Mouse (Mus musculus) gastrocnemius, adult 18-20 months (tissue): ENCODE data around the gene Ddx11. TPM values are rescaled to one million over a fixed set of nuclear protein-coding genes. Genes with fewer than 3 reads are reported as not detected.
"Not testable (repeated sequence)": the region's sequence is repeated elsewhere in the genome, so short reads cannot be mapped to it uniquely, and the experiment has no call there.

Experiments used
- DNase-seq: peaks from one replicate; pipeline ENCODE4 v3.0.0; 2021; ENCODE audit warnings: low spot score
- total RNA-seq, 2 experiments: library from RNA; stranded (reverse); gene quantifications; 2 replicates each; pipeline ENCODE4 v1.2.3; 2021

Ddx11 gene
- total RNA-seq, 2 experiments from 2014 or later: 0.75 to 1.2 TPM

DNA sequence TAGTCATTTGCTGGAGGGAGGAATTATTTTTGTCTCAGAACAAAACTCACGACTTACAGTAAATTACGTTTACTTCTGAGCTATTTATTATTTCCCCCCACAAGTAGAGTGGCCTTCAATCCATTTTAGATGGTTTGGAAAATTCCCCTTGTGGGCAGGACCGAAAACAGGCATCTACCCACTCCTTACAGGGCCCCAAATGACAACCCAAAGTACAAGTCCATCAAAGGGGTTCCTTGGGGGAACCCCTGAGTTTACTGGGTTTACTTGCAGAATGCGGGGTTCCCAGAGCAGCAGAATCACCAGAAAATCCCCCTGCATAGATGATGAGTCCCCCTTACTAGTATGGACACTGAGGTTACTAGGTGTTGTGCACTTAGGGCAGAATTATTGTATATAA, 11.2 kb upstream of the Ddx11 start:
- no peak for DNase-seq

DNA sequence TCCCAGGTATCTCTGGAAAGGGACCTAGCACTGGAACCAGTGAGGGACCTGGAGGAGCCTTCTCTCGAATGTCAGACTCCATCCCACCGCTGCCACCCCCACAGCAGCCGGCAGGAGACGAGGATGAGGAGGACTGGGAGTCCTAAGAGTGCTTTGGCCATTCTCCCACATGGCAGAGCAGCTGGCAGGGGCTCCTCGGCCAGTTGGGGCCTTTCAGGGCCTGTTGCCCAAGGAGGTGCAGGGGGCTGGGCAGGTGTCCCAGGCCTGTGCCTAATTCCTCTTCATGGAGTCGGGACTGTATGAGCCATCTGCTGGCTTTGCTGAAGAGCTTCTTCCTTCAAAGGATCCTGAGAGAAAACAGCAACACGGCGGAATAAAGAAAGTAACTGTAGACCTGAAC, 4.3 kb upstream of the Ddx11 start:
- DNase-seq: no peak

DNA sequence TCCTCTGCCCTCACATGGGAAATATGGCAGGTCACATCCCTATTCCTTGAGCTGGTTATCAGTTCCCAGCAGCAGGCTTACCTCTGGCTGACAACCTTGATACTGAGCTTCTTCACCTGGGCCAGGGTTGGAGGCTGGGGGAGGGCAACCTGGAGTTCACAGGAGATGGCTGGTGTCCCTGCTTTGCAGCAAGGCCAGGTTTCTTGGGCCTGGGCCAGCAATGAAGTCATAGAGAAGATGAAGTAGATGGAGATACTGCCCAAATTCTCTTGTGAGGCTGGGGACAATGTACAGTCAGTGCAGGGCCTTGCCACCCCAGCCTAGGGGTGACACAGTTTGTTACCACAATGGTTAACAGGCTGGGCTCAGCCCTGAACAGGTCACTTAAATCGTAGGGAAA, 2.6 kb upstream of the Ddx11 start:
- no peak for DNase-seq

DNA sequence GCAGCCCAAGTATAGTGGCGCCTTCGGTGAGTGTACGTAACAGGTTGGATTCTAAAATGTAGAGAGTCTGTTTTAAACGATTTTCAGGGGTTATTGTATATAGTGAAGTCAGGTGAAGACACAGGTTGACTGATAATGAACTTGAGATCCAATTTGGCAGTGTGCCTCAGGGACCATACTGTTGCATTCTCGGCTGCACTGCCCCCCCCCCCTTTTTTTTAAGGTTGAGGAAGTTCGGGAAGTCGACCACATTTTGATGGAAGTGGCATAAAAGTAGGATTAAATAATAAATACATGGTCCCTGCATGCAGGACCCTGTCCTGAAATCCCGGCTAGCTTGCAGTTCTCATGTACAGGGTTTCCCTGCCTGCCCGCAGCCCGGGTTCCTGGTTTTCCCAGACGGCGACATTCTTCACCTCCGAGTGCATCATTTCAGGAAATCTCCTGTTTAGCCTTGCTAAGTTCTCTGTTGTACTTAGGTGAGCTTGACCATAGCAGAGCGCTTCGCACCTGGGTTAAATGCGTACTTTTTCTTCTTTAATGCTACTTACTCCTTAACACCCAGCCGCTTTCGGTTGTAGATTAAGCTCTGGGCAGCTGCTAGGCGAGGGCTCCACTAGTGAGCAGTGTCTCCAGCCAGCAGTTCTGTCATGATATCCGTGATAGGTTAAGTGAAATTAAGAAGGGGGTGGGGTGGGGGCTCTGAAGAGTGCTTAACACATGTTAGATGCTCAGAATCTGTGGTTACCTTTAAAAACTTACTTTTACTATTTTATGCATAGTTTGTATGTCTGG, 693 bp downstream of the Ddx11 start:
- no peak for DNase-seq

DNA sequence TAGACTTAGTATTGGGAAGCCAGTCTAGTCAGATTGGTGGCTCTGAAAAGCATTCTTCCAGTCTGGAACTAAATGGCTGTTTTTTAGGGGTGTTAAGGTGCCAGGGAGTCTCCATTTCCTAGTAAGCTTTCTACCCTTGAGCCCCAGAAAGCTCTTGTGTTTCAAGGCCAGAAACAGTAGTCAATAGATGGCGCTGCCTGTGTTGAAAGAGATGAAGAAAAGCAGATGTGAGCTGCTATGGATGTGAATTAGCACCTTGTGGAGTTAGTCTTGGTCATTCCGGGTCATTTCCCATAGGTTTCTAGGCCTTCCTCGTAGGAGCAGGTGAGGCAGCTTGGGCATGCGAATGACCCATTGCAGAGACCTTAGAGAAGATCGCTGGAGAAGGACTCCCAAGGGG, 1.9 kb downstream of the Ddx11 start:
- no peak for DNase-seq

DNA sequence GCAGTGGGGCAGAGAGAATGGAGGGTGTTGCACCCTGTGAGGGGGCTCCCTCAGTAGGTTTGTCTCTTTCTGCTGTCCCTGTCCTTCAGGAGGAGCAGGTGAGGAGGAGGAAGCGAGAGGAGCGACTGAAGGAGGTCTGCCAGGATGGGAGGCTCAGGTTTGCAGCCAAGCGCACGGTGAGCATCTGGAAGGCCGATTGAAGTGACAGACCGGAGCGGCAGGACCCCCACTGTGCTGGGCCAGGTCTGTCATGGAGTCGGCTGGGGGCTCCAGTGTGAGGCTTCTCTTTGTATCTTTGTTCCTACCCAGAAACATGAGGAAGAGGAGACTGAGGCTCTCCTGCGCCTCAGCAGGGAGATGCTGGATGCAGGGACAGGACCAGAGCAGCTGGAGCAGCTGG, 7.1 kb downstream of the Ddx11 start:
- no peak for DNase-seq

DNA sequence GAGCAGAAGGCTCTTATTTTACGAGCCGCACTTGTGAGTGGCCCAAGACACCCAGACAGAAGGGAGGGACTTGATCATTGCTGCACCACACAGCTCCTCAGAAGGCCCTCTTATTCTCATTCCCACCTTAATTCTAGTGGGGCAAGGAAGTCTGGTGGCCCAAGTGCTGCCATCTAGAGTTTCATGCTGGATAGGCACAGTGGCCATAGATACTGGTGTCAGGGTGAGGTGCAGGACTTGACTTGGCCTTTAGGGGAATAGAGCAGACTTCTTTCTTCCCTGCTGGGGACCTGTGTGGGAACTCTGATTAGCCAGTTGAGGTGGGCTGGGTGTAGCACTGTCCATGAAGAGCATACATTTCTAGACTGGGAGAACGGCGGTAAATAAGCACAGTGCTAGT, 7.9 kb downstream of the Ddx11 start:
- DNase-seq: no peak

DNA sequence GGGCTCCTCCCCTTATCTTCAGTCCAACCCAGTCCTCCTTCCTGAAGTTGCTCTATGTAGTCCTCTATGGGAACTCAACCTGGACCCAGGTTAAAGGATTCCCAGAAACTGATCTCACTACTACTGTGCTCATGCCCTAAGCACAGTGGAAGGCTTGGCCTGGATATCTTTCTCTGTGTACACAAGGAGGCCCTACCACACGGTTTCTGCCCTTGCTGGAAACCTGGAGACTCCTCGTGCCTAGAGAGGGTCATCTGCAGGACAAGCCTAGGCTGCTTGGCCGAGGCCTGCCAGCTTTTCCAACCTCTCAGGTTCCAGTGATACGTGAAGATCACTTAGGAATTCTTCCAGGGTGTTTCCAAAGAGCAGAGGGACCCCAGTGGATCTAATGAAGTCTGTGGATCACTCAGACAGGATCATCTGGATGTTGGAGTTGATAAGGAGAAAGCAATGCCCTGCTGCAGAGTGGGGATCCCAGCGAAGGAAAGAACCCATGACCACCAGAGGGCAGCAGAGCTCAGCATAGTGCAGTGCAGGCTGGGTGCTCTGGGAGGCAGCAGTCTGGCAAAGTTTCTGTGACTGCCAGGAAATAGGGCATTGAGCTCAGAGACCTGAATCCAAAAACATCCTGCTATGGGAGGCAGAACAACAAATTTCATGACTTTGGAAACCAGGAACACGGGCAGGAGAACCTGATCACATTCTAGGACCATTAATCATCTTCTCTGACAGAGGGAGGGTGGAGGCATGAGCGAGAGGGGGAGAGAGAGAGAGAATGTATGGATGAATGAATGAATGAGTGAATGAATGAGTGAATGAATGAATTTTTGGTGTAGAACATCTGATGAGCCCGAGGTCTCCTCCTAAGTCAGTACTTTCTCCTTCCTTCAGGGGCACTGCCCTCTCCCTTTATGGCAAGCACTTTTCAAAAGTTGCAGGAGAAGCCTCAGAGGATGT, 29.7 kb downstream of the Ddx11 start:
- DNase-seq: not testable (repeated sequence)

DNA sequence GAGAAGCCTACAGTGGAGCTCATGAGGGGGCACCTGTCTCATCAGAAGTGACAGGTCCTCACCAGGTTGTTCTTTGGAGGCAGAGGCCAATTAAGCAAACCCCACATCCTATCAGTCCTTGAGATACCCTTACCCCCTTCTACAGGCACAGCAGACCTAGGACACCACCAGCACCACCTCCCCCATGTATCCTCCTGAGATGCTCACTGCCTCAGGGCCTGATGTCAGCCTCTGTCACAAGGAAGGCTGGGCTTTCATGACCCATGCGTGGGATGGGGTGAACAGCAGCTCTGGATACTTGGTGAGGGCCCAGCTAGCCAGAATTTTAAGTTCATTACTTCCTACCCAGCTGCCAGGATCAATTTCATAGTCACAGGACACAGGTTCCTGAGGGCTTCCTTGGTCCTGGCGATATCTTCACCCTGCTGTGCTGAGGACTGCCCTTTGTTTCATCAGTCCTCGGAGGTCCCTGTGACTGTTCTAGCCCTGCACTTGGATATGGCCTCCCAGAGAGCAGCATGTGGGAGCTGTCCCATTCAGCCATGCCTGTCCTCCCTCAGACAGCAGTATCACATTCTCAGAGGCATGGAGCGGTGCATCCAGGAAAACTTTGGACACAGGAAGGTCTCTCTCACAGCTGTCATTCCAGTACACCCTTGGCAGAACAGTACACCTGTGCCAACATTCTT, 30.6 kb downstream of the Ddx11 start:
- not testable (repeated sequence) for DNase-seq

DNA sequence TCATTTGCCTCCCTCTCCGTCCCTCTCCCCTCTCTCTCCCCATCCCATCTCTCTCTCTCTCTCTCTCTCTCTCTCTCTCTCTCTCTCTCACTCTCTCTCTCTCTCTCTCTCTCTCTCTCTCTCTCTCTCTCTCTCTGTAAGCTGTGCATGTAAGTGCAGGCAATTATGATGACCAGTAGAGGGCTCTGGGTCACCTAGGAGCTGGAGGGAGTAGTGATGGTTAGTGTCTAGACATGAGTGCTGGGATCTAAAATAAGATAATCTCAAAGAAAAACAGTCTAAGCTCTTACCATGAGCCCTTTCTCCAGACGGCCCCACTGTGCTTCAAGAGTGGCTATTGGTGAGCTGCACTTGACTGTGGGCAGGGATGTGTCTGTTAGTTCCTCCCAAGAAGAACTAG, 31.6 kb downstream of the Ddx11 start:
- no peak for DNase-seq

DNA sequence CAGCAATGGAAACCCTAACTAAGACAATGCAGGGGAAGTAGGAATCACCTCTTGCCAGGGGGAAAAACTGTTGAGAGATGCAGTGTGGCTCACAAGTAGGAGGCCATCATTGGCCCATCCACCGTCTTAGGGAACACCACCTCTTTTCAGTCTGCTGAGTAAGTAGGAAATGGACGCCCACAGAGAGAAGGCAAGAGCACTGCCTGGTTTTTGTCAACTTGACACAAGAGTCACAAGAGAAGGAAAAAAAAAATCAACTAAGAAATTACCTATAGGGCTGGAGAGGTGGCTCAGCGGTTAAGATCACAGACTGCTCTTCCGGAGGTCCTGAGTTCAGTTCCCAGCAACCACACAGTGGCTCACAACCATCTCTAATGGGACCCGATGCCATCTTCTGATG, 35.0 kb downstream of the Ddx11 start:
- no peak for DNase-seq

DNA sequence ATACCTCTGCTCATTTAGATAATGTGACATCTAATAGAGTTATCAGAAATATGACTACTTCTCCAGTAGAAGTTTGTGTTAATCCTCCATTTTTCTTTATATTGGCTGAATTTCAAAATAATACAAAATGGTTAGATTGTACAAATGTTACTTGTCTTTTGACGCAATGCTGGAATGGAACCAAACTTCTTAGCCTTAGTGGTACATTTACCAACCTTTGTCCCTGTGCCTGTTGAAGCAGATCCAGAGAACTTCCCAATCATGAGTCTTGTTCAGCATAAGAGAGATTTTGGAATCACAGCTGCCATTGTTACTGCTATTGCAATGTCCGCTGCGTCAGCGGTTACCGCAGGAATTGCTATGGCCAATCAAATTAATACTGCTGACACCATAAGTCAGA, 43.8 kb downstream of the Ddx11 start:
- DNase-seq: not testable (repeated sequence)

DNA sequence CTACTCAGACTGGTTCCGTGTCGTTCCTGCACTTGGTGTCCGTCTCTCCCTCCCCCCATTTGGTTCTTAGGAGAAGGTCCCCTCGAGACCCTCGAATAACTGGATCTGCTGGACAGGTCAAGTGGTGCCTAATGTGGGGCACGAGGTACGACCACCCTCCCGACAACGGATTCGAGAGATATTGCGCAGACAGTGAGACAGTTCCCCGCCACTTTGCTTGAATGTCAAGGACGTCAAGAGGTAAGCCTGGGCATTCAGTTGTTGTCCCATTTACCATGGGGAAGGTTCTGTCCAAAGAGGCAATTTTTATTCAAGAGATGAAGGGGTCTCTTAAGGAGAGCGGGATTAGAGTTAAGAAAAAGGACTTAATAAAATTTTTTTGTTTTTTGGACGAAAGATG, 47.7 kb downstream of the Ddx11 start:
- not testable (repeated sequence) for DNase-seq

DNA sequence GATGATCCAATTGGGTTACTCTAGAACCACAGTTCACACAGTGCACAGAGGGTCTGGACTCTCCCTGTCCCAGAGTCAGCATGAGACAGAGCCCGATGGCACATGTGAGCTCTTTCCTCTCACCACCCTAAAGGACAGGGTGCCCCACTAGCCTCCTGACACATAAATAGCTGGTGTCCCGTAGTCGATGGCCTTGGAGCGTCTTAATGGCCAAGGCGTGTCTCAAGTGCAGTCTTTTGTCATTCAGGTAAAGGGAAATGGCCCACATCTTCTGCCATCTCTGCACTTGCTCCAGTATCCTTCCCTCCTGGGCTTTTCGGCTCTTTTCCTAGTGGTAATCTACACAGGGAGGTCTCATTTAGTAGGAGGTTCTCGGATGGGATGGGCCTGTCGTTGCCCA, 67.3 kb downstream of the Ddx11 start:
- DNase-seq: no peak

DNA sequence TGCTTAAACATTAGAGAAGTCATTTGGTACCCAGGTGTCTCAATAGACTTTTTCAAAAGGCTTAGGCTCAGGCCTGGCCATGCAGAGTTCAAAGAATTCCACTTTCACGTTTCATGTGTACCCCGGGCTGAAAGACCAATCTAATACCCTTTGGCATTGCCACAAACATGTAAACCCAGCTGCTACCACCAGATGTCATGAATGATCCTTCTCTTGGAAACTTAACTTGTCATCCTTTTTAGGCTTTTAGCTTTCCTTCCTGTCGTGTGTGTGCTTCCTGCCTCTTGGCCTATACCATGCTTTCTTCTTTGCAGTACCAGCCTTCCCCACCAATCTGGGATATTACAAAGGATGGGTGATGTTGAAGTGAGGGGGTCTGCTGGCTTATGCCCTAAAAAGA, 73.7 kb downstream of the Ddx11 start:
- DNase-seq: no peak

Other genes with a start within 250 kb of the Ddx11 start
- gene Ralbp1, start 237.7 kb upstream of the Ddx11 start, total RNA-seq: 10 to 100 TPM; 26.1 to 27.3 TPM
- gene Twsg1, start 172.3 kb upstream of the Ddx11 start, total RNA-seq: 10 to 100 TPM; 30.8 to 39.4 TPM
- gene Ankrd12, start 46.4 kb upstream of the Ddx11 start, total RNA-seq: 10 to 100 TPM; 16.3 to 19.6 TPM
- 100 to 1,000 TPM; 702 to 718 TPM for gene Ndufv2, start 22.0 kb upstream of the Ddx11 start, total RNA-seq
- gene Washc1, start 12.0 kb upstream of the Ddx11 start, total RNA-seq: 10 to 100 TPM; 15.0 to 16.6 TPM